Mouse (Mus musculus) layer of hippocampus, adult 2 months (tissue): ENCODE data around the gene Ybx2. TPM values are rescaled to one million over a fixed set of nuclear protein-coding genes. Genes with fewer than 3 reads are reported as not detected.
"Not testable (repeated sequence)": the region's sequence is repeated elsewhere in the genome, so short reads cannot be mapped to it uniquely, and the experiment has no call there.

ENCODE experiments used
- DNase-seq, 2 experiments: peaks; one replicate each; pipeline ENCODE4 v3.0.0; 2022; ENCODE audit warnings: low spot score in 2 of 2
- H3K27ac ChIP-seq: fragments of 200-600 bp; 2 replicates; pipeline ENCODE4 v1.8.1; 2022
- H3K4me3 ChIP-seq: fragments of 200-600 bp; 2 replicates; pipeline ENCODE4 v1.8.1; 2022; ENCODE audit warnings: mild to moderate bottlenecking
- CTCF ChIP-seq: fragments of 200-600 bp; conservative IDR thresholded peaks from 2 replicates; pipeline ENCODE4 v1.8.1; 2022; ENCODE audit warnings: antibody characterized with exemption, mild to moderate bottlenecking, moderate library complexity
- total RNA-seq, 2 experiments: library from RNA; stranded (reverse); gene quantifications; 2 replicates each; pipeline ENCODE4 v1.2.3; 2021

The Ybx2 gene
- total RNA-seq, 2 experiments from 2014 or later, result 12.4 to 14.5 TPM

DNA sequence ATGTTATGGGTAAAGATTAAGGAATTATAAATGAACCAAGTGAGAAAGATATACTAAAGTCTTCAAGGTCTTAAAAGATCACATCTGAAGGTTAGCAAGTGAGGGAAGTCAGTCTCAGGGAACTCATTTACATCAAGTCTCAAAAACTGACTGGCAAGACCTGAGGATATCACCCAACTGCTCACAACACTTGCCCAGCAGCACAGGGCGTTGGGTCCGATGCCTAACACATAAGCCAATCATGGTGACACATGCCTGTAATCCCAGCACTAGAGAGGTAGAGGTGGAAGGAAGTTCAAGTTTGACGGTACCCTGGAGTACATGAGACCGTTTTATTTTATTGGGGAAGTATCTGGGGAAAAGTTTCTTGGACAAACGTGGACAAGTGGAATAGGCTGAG, 17.5 kb upstream of the Ybx2 start:
- DNase-seq, result no peak
- no peak for TF ChIP-seq CTCF
- H3K4me3 ChIP-seq, result no peak overlapping the region
- no peak overlapping the region for H3K27ac ChIP-seq

- H3K4me3 ChIP-seq, result peak overlapping the region; percentile 59
- no peak for TF ChIP-seq CTCF
- DNase-seq, result no peak
- peak overlapping the region; percentile 95; the same call in 1 of the 2 replicates for H3K27ac ChIP-seq
Observed at GRCm38 (mm10) chr11:69919053-69919452, 16.5 kb upstream of the Ybx2 start.

- DNase-seq, result peak; percentile 41 to 57
- no peak for TF ChIP-seq CTCF
- Histone ChIP-seq H3K27ac (peak overlapping the region; percentile 95), H3K4me3 (peak overlapping the region; percentile 59)
Observed at GRCm38 (mm10) chr11:69919661-69920265, 15.8 kb upstream of the Ybx2 start.

DNA sequence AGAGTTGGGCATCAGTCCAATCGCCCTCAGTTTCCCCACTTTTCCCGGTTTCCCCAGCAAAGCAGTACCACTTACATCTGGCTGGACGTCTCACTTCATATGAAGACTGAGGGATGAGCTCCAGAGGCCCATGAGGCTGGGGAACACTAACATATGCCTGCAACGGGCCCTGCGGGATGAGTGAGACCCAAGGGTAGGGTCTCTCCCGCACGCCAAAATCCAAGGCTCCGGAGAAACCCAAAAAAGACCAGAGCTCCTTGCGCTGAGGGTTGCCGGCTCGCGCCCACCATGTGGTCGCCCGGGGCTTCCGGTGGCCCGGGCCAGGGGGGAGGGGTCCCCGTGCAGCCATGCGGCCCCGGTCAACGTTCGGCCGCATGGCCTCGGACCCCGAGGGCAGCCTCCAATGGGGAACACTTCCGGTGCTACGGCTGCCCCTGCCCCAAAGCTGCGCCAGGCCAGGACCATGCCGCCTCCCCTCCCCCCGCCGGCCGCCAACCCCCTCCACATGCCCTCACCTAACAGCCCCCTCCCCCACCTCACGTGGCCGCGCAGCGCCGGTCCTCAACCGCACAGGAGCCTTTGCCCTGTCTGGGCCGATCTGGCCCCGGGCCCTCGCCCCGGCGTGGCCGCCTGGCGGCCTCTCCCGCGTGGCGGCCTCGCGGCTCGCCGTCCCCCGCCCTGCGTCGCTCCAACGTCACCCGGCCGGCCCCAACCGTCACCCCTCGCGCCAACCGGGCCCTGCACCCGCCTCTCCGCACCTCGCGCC, 15.1 kb upstream of the Ybx2 start:
- no peak for DNase-seq
- TF ChIP-seq CTCF, result no peak

DNA sequence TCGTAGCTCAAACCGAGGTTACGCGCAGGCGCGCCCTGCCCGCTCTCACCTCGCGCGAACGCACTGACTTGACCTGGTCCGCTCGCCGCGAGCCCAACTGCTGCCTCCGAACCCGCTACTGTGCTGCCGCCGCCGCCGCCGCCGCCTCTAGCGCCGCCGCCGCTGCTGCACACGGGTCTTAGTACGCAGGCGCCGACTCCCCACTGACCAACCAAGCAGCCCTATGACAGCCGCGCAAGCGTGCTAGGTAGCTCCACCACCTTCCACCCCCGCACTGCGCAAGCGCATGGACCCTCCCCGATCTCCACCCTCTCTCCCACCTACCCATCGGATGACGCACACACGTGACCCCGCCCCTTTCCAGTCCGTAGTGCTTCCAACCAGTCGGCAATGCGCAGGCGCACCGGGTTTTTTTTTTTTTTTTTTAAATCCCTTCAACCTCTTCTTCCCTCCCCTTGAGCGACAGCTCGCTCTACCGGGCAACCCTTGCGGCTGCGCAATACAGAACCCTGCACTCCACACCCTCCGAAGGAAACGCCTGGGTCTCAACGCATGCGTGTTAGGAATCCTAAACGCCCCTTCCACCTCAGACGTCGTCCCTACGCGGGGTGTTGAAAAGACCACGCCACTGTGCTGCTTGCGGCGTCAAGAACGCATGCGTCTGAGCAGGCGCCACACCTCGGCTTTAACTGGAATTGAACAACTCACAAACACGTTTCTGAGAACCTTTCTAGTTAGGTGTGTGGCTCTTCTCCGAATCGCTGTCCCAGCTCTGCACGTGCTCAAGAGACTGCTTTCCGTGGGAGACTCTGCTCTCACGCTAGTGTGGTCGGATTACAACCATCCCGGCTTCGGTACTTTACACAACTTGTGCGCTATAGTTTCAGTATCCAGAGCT, 14.2 kb upstream of the Ybx2 start, which contains the start of gene Eif5a:
Gene Eif5a (minus strand): TSS at position 845 of the 898 bp plus-strand sequence.
- H3K4me3 ChIP-seq, result peak within 1 kb of the TSS; percentile 81
- peak; percentile 100 for DNase-seq
- TF ChIP-seq CTCF, result peak; percentile 81
- peak within 1 kb of the TSS; percentile 96 for H3K27ac ChIP-seq

More for the DNA sequence above, 15.1 kb upstream of the Ybx2 start:
- peak overlapping the region; percentile 59 for H3K4me3 ChIP-seq
- H3K27ac ChIP-seq, result peak overlapping the region; percentile 95

DNA sequence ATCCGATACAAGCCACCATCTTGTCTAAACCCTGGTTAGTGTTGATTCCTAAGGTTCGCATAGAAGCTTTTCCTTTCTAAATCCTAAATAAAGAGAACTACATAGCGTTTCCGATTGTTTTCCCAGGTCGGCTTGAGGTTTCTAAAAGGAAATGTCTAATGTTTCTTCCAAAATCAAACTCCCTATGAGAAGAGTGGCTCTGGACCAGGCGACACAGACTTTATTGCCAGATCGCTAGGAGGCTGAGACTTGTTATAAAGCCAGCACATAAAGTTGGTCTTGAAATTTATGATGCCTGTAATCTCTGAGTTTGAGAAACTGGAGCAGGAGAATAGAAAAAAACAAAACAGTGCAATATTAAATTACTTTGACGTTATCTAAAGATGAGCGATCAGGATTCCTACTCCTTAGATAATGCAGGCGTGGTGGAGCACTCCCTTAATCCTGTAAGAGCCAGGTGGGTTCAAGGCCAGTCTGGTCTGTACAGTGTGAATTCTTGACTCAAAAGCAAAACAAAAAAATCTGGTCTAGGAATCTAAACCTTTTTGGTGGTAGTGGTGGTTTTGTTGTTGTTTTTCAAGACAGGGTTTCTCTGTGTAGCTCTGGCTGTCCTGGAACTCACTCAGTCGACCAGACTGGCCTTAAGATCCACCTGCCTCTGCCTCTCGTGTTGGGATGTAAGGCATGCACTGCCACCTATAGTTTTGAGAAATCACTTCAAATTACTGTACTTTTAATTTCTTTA, 13.4 kb upstream of the Ybx2 start:
- TF ChIP-seq CTCF, result peak; percentile 21; the same call in 1 of the 2 replicates

GRCm38 (mm10) chr11:69922796-69923195, 12.8 kb upstream of the Ybx2 start:
- Histone ChIP-seq H3K27ac (no peak overlapping the region), H3K4me3 (no peak overlapping the region)
- TF ChIP-seq CTCF, result no peak

More for the DNA sequence above, 13.4 kb upstream of the Ybx2 start:
- peak overlapping the region; percentile 81 for H3K4me3 ChIP-seq
- H3K27ac ChIP-seq, result peak overlapping the region; percentile 96
- DNase-seq, result no peak

DNA sequence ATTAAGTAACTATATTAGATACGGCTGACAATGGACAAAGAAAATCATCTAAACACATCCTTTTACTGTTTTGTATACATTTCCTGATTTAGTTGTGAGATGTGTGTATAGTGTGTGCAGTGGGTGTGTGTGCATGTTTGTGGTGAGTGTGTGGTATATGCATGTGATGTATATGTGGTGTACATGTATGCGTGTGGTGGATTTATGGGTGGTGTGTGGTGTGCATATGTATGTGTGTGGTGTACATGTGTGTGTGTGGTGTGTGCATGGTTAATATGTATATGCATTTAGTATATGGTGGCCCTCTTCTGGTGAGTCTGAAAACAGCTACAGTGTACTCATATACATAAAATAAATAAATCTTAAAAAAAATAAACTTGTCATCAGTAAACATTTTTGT, 8.1 kb upstream of the Ybx2 start:
- TF ChIP-seq CTCF, result 0 out of 2 replicates have a peak, but pooled peaks have one; percentile 5
- no peak overlapping the region for H3K4me3 ChIP-seq
- DNase-seq, result no peak
- no peak overlapping the region for H3K27ac ChIP-seq

More at GRCm38 (mm10) chr11:69922796-69923195, 12.8 kb upstream of the Ybx2 start:
- DNase-seq, result no peak

DNA sequence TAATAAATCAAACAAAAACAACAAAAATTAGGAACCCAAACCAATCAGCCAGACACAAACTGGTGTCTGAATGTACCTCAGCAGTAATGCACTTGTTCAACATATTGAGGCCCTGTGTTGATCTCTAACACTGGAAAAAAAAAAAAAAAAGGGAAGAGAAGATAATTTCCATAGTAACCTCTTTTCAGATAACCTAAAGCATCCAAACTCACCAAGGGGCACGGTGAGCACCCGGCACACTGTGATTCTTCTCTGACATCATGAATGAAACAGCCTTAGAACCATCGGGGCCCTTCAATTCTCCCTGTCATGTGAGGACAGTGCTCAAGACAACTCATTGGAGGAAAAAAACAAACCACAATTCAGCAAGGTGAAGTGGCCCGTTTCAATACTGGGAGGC, 5.9 kb upstream of the Ybx2 start:
- no peak overlapping the region for H3K27ac ChIP-seq
- no peak for DNase-seq
- no peak for TF ChIP-seq CTCF
- H3K4me3 ChIP-seq, result no peak overlapping the region

DNA sequence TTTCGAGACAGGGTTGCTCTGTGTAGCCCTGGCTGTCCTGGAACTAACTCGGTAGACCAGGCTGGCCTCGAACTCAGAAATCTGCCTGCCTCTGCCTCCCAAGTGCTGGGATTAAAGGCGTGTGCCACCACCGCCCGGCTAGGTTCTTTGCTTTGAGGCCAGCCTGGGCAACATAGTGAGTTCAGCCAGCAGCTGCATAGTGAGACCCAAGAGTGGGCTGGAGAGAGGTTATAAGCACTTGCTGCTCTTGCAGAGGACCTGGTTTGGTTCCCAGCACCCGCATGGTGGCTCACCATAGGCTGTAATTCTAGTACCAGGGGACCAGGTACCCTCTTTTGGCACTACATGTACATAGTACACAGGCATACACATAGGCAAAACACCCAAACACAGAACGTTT, 5.4 kb upstream of the Ybx2 start:
- H3K4me3 ChIP-seq, result not testable (repeated sequence)

DNA sequence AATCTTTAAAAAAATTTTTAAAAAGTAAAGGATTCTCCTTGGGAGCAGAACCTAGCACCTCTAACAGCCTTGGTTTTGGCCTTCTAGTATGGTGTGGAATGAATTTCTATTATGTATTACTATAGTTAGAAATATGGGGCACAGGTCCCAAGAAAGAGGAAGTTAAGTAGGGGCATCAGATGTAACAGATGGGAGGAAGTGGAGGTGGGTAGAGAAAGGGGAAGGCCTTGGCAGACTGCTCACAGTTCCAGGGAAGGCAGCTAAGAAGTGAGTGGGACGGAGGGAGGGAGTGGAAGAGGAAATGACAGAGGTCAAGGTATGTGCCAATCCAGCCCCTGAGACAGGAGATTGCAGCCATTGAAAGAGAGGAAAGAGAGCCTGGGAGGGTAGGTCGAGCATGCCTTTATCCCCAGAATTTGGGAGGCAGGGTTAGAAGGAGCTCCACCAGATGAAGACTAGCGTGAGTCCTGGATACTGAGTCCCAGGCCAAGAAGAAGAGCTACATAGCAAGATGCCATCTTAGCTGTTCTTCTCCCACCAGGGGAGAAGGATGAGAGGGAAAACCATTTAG, 4.5 kb upstream of the Ybx2 start:
- no peak for TF ChIP-seq CTCF
- Histone ChIP-seq H3K27ac (no peak overlapping the region), H3K4me3 (no peak overlapping the region)
- DNase-seq, result no peak

More for the DNA sequence above, 5.4 kb upstream of the Ybx2 start:
- not testable (repeated sequence) for DNase-seq, H3K27ac ChIP-seq

GRCm38 (mm10) chr11:69931769-69932168, 3.8 kb upstream of the Ybx2 start:
- no peak for DNase-seq
- no peak overlapping the region for H3K4me3 ChIP-seq
- no peak overlapping the region for H3K27ac ChIP-seq
- TF ChIP-seq CTCF, result no peak
